Mouse (Mus musculus): Measurements from ENCODE around the gene Fxyd3.

- TF ChIP-seq MAX (IDR thresholded peaks at IDR 0.05; ENCODE audit: low read depth) (no peak), REST (IDR thresholded peaks at IDR 0.05; ENCODE audit: insufficient read depth, insufficient read length) (no peak), POLR2A (IDR thresholded peaks at IDR 0.05; ENCODE audit: insufficient read length, low read depth) (no peak), CEBPB (IDR thresholded peaks at IDR 0.05; ENCODE audit: insufficient read depth, poor library complexity, severe bottlenecking) (no peak), E2F4 (IDR thresholded peaks at IDR 0.05; ENCODE audit: insufficient read depth) (no peak), USF1 (IDR thresholded peaks at IDR 0.05; ENCODE audit: low read depth) (no peak)
Observed at GRCm38 (mm10) chr7:31072326-31072725, 4.2 kb downstream of the Fxyd3 start.
